Mouse (Mus musculus): ENCODE measurements around the gene Olfr914. TPM values are rescaled to one million over a fixed set of nuclear protein-coding genes. Genes with fewer than 3 reads are reported as not detected.

The Olfr914 gene
- polyA plus RNA-seq (2014; fragmentation: Nextera tagmentation; extraction: Ambion mirVana), result not detected in 2 replicates

- WGBS, result 63% methylated on average over 2 of the region's 2 CpGs
- Histone ChIP-seq H3K27me3 (ENCODE audit: control insufficient read depth, insufficient read depth, low read length) (no peaks in the 10 kb centered on the region), H3K4me1 (ENCODE audit: control insufficient read depth, insufficient read depth, low read length) (no peaks in the 10 kb centered on the region), H3K4me2 (ENCODE audit: low read depth, low read length) (no peak within 1 kb of the TSS), H3K4me3 (ENCODE audit: low read depth, low read length) (no peak within 1 kb of the TSS), H3K36me3 (replicated peaks; ENCODE audit: control insufficient read depth, insufficient read depth, low read depth, low read length) (no peaks in the 10 kb centered on the region), H3K9me3 (replicated peaks; ENCODE audit: control insufficient read depth, low read length) (no peaks in the 10 kb centered on the region), H3K27ac (replicated peaks; ENCODE audit: low read depth, low read length) (no peak within 1 kb of the TSS), H3K9ac (replicated peaks; ENCODE audit: low read length) (no peak within 1 kb of the TSS)
- no peak for DNase-seq (ENCODE audit: low spot score)
- ATAC-seq (replicated peaks; ENCODE audit: insufficient number of reproducible peaks, low FRiP score, low TSS enrichment, low read depth), result no peak
Observed at GRCm38 (mm10) chr9:38604802-38605201, at the start of gene Olfr914. Gene Olfr914, plus strand, starts transcription at chr9:38605102.

GRCm38 (mm10) chr9:38579878-38580277 is 25.0 kb upstream of the Olfr914 start, which contains the start of gene Olfr912:
Gene Olfr912, plus strand, starts transcription at chr9:38580178.
- Histone ChIP-seq H3K36me3 (replicated peaks; ENCODE audit: control insufficient read depth, insufficient read depth, low read depth, low read length) (no peaks in the 10 kb centered on the region), H3K27ac (replicated peaks; ENCODE audit: low read depth, low read length) (no peak within 1 kb of the TSS), H3K9ac (replicated peaks; ENCODE audit: low read length) (no peak within 1 kb of the TSS), H3K4me2 (ENCODE audit: low read depth, low read length) (no peak within 1 kb of the TSS), H3K27me3 (ENCODE audit: control insufficient read depth, insufficient read depth, low read length) (no peaks in the 10 kb centered on the region), H3K9me3 (replicated peaks; ENCODE audit: control insufficient read depth, low read length) (no peaks in the 10 kb centered on the region), H3K4me1 (ENCODE audit: control insufficient read depth, insufficient read depth, low read length) (no peaks in the 10 kb centered on the region), H3K4me3 (ENCODE audit: low read depth, low read length) (no peak within 1 kb of the TSS)
- ATAC-seq (replicated peaks; ENCODE audit: insufficient number of reproducible peaks, low FRiP score, low TSS enrichment, low read depth) (no peak), DNase-seq (ENCODE audit: low spot score) (no peak)
- WGBS, result 59% methylated on average over 1 of the region's 1 CpGs

- Histone ChIP-seq H3K4me2 (ENCODE audit: low read depth, low read length) (no peak overlapping the region), H3K27me3 (ENCODE audit: control insufficient read depth, insufficient read depth, low read length) (no peaks in the 10 kb centered on the region), H3K9ac (replicated peaks; ENCODE audit: low read length) (no peak overlapping the region), H3K4me3 (ENCODE audit: low read depth, low read length) (no peak overlapping the region), H3K4me1 (ENCODE audit: control insufficient read depth, insufficient read depth, low read length) (no peaks in the 10 kb centered on the region), H3K36me3 (replicated peaks; ENCODE audit: control insufficient read depth, insufficient read depth, low read depth, low read length) (no peaks in the 10 kb centered on the region), H3K27ac (replicated peaks; ENCODE audit: low read depth, low read length) (no peak overlapping the region), H3K9me3 (replicated peaks; ENCODE audit: control insufficient read depth, low read length) (no peaks in the 10 kb centered on the region)
- WGBS, result 63% methylated on average over 1 of the region's 1 CpGs
- ATAC-seq (replicated peaks; ENCODE audit: insufficient number of reproducible peaks, low FRiP score, low TSS enrichment, low read depth), result no peak
- DNase-seq (ENCODE audit: low spot score), result no peak
Observed at GRCm38 (mm10) chr9:38591056-38591455, 13.8 kb upstream of the Olfr914 start.

GRCm38 (mm10) chr9:38592459-38592858 is 12.4 kb upstream of the Olfr914 start, which contains the start of gene Olfr913:
Gene Olfr913, plus strand, starts transcription at chr9:38592759.
- Histone ChIP-seq H3K36me3 (replicated peaks; ENCODE audit: control insufficient read depth, insufficient read depth, low read depth, low read length) (no peaks in the 10 kb centered on the region), H3K27me3 (ENCODE audit: control insufficient read depth, insufficient read depth, low read length) (no peaks in the 10 kb centered on the region), H3K4me2 (ENCODE audit: low read depth, low read length) (no peak within 1 kb of the TSS), H3K9ac (replicated peaks; ENCODE audit: low read length) (no peak within 1 kb of the TSS), H3K27ac (replicated peaks; ENCODE audit: low read depth, low read length) (no peak within 1 kb of the TSS), H3K9me3 (replicated peaks; ENCODE audit: control insufficient read depth, low read length) (no peaks in the 10 kb centered on the region), H3K4me1 (ENCODE audit: control insufficient read depth, insufficient read depth, low read length) (no peaks in the 10 kb centered on the region), H3K4me3 (ENCODE audit: low read depth, low read length) (no peak within 1 kb of the TSS)
- DNase-seq (ENCODE audit: low spot score), result no peak
- ATAC-seq (replicated peaks; ENCODE audit: insufficient number of reproducible peaks, low FRiP score, low TSS enrichment, low read depth), result no peak
- WGBS, result 58% methylated on average over 2 of the region's 2 CpGs

- Histone ChIP-seq H3K36me3 (replicated peaks; ENCODE audit: control insufficient read depth, insufficient read depth, low read depth, low read length) (no peaks in the 10 kb centered on the region), H3K27me3 (ENCODE audit: control insufficient read depth, insufficient read depth, low read length) (no peaks in the 10 kb centered on the region), H3K9me3 (replicated peaks; ENCODE audit: control insufficient read depth, low read length) (no peaks in the 10 kb centered on the region), H3K4me3 (ENCODE audit: low read depth, low read length) (no peak overlapping the region), H3K4me1 (ENCODE audit: control insufficient read depth, insufficient read depth, low read length) (no peaks in the 10 kb centered on the region), H3K4me2 (ENCODE audit: low read depth, low read length) (no peak overlapping the region), H3K9ac (replicated peaks; ENCODE audit: low read length) (no peak overlapping the region), H3K27ac (replicated peaks; ENCODE audit: low read depth, low read length) (no peak overlapping the region)
- WGBS, result 84% methylated on average over 4 of the region's 4 CpGs
- DNase-seq (ENCODE audit: low spot score) (no peak), ATAC-seq (replicated peaks; ENCODE audit: insufficient number of reproducible peaks, low FRiP score, low TSS enrichment, low read depth) (no peak)
Observed at GRCm38 (mm10) chr9:38632406-38632805, 27.5 kb downstream of the Olfr914 start.

- H3K9me3 ChIP-seq (replicated peaks; ENCODE audit: control insufficient read depth, low read length), result no peaks in the 10 kb centered on the region
- H3K27ac ChIP-seq (replicated peaks; ENCODE audit: low read depth, low read length), result no peak within 1 kb of the TSS
- ATAC-seq (replicated peaks; ENCODE audit: insufficient number of reproducible peaks, low FRiP score, low TSS enrichment, low read depth) (no peak), DNase-seq (ENCODE audit: low spot score) (no peak)
- H3K4me2 ChIP-seq (ENCODE audit: low read depth, low read length), result no peak within 1 kb of the TSS
- no peak within 1 kb of the TSS for H3K9ac ChIP-seq (replicated peaks; ENCODE audit: low read length)
- H3K36me3 ChIP-seq (replicated peaks; ENCODE audit: control insufficient read depth, insufficient read depth, low read depth, low read length), result no peaks in the 10 kb centered on the region
- H3K27me3 ChIP-seq (ENCODE audit: control insufficient read depth, insufficient read depth, low read length), result no peaks in the 10 kb centered on the region
- H3K4me1 ChIP-seq (ENCODE audit: control insufficient read depth, insufficient read depth, low read length), result no peaks in the 10 kb centered on the region
- no peak within 1 kb of the TSS for H3K4me3 ChIP-seq (ENCODE audit: low read depth, low read length)
- 68% methylated on average over 1 of the region's 1 CpGs for WGBS
Observed at GRCm38 (mm10) chr9:38659775-38660174, 54.9 kb downstream of the Olfr914 start, which contains the start of gene Olfr916. Gene Olfr916, minus strand, starts transcription at chr9:38659875.

Other genes with a start within 250 kb of the Olfr914 start
- gene Olfr250, start 238.2 kb upstream of the Olfr914 start, polyA plus RNA-seq (2014; fragmentation: Nextera tagmentation; extraction: Ambion mirVana), result not detected in 2 replicates
- not detected in 2 replicates for gene Olfr251, start 228.0 kb upstream of the Olfr914 start, polyA plus RNA-seq (2014; fragmentation: Nextera tagmentation; extraction: Ambion mirVana)
- not detected in 2 replicates for gene Olfr147, start 203.4 kb upstream of the Olfr914 start, polyA plus RNA-seq (2014; fragmentation: Nextera tagmentation; extraction: Ambion mirVana)
- gene Olfr901, start 175.6 kb upstream of the Olfr914 start, polyA plus RNA-seq (2014; fragmentation: Nextera tagmentation; extraction: Ambion mirVana), result not detected in 2 replicates
- gene Olfr902, start 157.4 kb upstream of the Olfr914 start, polyA plus RNA-seq (2014; fragmentation: Nextera tagmentation; extraction: Ambion mirVana), result not detected in 2 replicates
- not detected in 2 replicates for gene Olfr904, start 142.0 kb upstream of the Olfr914 start, polyA plus RNA-seq (2014; fragmentation: Nextera tagmentation; extraction: Ambion mirVana)
- not detected in 2 replicates for gene Olfr905, start 134.0 kb upstream of the Olfr914 start, polyA plus RNA-seq (2014; fragmentation: Nextera tagmentation; extraction: Ambion mirVana)
- not detected in 2 replicates for gene Olfr906, start 118.0 kb upstream of the Olfr914 start, polyA plus RNA-seq (2014; fragmentation: Nextera tagmentation; extraction: Ambion mirVana)
- not detected in 2 replicates for gene Olfr907, start 109.3 kb upstream of the Olfr914 start, polyA plus RNA-seq (2014; fragmentation: Nextera tagmentation; extraction: Ambion mirVana)
- gene Olfr911-ps1, start 83.5 kb upstream of the Olfr914 start, polyA plus RNA-seq (2014; fragmentation: Nextera tagmentation; extraction: Ambion mirVana), result not detected in 2 replicates
- gene Olfr910, start 67.3 kb upstream of the Olfr914 start, polyA plus RNA-seq (2014; fragmentation: Nextera tagmentation; extraction: Ambion mirVana), result not detected in 2 replicates
- not detected in 2 replicates for gene Olfr912, start 24.9 kb upstream of the Olfr914 start, polyA plus RNA-seq (2014; fragmentation: Nextera tagmentation; extraction: Ambion mirVana)
- not detected in 2 replicates for gene Olfr913, start 12.3 kb upstream of the Olfr914 start, polyA plus RNA-seq (2014; fragmentation: Nextera tagmentation; extraction: Ambion mirVana)
- gene Olfr916, start 54.8 kb downstream of the Olfr914 start, polyA plus RNA-seq (2014; fragmentation: Nextera tagmentation; extraction: Ambion mirVana), result not detected in 2 replicates
- gene Olfr917, start 60.7 kb downstream of the Olfr914 start, polyA plus RNA-seq (2014; fragmentation: Nextera tagmentation; extraction: Ambion mirVana), result not detected in 2 replicates
- not detected in 2 replicates for gene Olfr918, start 69.5 kb downstream of the Olfr914 start, polyA plus RNA-seq (2014; fragmentation: Nextera tagmentation; extraction: Ambion mirVana)
- not detected in 2 replicates for gene Olfr919, start 98.6 kb downstream of the Olfr914 start, polyA plus RNA-seq (2014; fragmentation: Nextera tagmentation; extraction: Ambion mirVana)
- 11.5 and 13.6 TPM in 2 replicates for gene Vwa5a, start 113.2 kb downstream of the Olfr914 start, polyA plus RNA-seq (2014; fragmentation: Nextera tagmentation; extraction: Ambion mirVana)
- gene Olfr920, start 147.2 kb downstream of the Olfr914 start, polyA plus RNA-seq (2014; fragmentation: Nextera tagmentation; extraction: Ambion mirVana), result not detected in 2 replicates
- gene Olfr921, start 168.0 kb downstream of the Olfr914 start, polyA plus RNA-seq (2014; fragmentation: Nextera tagmentation; extraction: Ambion mirVana), result not detected in 2 replicates
- not detected in 2 replicates for gene Olfr922, start 209.5 kb downstream of the Olfr914 start, polyA plus RNA-seq (2014; fragmentation: Nextera tagmentation; extraction: Ambion mirVana)
- gene Olfr923, start 221.4 kb downstream of the Olfr914 start, polyA plus RNA-seq (2014; fragmentation: Nextera tagmentation; extraction: Ambion mirVana), result not detected in 2 replicates
- gene Olfr924, start 239.3 kb downstream of the Olfr914 start, polyA plus RNA-seq (2014; fragmentation: Nextera tagmentation; extraction: Ambion mirVana), result not detected in 2 replicates
- gene Olfr26, start 250.0 kb downstream of the Olfr914 start, polyA plus RNA-seq (2014; fragmentation: Nextera tagmentation; extraction: Ambion mirVana), result not detected in 2 replicates